Mouse (Mus musculus) brain, embryonic 14.5 days (tissue): ENCODE measurements at regions not wholly inside any gene's neighbourhood (a gene's known extent, or its start where the extent isn't known, plus 50 kb on each side); places are given as distances from the start of the nearest gene placed in this dataset.

Source experiments
- DNase-seq: peaks from one replicate; pipeline ENCODE4 v3.0.0-alpha.2; 2011; ENCODE audit warnings: low read depth
- CTCF ChIP-seq: fragments of 200-500 bp; IDR thresholded peaks from 2 replicates; pipeline ENCODE4 v1.5.1; 2012; ENCODE audit warnings: inconsistent platforms, mild to moderate bottlenecking, moderate library complexity, borderline replicate concordance; ENCODE audit not compliant: insufficient read depth, insufficient read length; ENCODE audit errors: extremely low read depth
- POLR2A ChIP-seq: fragments of 200-500 bp; IDR thresholded peaks from 2 replicates; pipeline ENCODE4 v1.6.1; 2012; ENCODE audit warnings: mild to moderate bottlenecking, inconsistent platforms, borderline replicate concordance; ENCODE audit not compliant: poor library complexity, insufficient read depth, insufficient read length, severe bottlenecking; ENCODE audit errors: extremely low read depth

DNA sequence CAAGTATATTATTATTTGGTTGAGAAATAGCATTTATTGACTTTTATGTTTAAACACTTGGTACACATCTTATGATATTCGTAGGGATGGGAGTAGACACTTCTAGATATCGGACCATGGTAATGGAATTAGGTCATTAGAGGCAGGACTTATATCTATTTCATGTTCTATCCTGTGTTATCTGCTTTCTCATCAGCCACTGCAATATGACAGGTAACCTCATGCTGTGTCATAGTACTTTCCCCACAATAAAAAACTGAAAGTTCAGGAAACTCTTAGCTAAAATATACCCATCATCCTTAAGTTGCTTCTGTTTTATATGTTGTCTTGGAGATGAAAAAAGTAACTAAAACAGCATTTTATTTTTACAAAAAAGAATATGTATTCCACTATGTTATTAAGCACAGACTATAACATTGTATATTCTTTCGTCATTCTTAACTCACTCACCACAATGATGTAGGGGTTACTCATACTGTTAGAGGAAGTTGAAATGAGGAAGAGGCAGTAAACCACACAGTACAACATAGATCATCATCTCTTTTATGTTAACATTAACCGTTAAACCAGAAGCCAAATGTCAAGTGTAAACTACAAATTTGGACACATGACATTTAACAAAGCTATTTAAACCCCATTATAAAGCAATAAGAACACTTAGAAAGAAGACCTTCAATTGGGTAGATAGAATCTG lies 221.8 kb downstream of the 4930474N05Rik start:
- no peak for DNase-seq
- no peak for TF ChIP-seq POLR2A
- TF ChIP-seq CTCF, result no peak

GRCm38 (mm10) chr14:36328258-36328891 lies 233.7 kb downstream of the 4930474N05Rik start:
- no peak for TF ChIP-seq CTCF
- TF ChIP-seq POLR2A, result no peak
- peak; percentile 7 for DNase-seq

GRCm38 (mm10) chr14:36340832-36341231 lies 246.1 kb downstream of the 4930474N05Rik start:
- DNase-seq, result no peak
- TF ChIP-seq POLR2A (no peak), CTCF (no peak)
